In genomic region chr1:21391138-21391671, GRCm38 (mm10) we compare ENCODE assay signal across 30 mouse cellular contexts. TPM values are rescaled to one million over a fixed set of nuclear protein-coding genes. Genes with fewer than 3 reads are reported as not detected.
DNase-seq lines count a peak whose midpoint lies in the region; ATAC-seq and TF ChIP-seq lines count a peak whose summit lies in the region.
"Had no signal": no experiment of that assay in that cellular context is flagged by ENCODE, and none has a peak within 500 bp of the region (broad histone marks: within the 10 kb centered on the region; RNA-seq: fewer than 3 reads in every experiment).

No protein-coding gene starts in this region.

- 0 out of 2 replicates have a peak, but pooled peaks have one; percentile 62 for ATAC-seq in kidney, embryonic 15.5 days (replicated peaks; ENCODE audit: low FRiP score)
- ATAC-seq in lung, embryonic 14.5 days (ENCODE audit: insufficient read depth) = peak; percentile 68
- ATAC-seq in lung, postnatal 0 days = no peak
- ATAC-seq in stomach, embryonic 15.5 days (ENCODE audit: insufficient read depth, low FRiP score, low read depth) = 0 out of 2 replicates have a peak, but pooled peaks have one; percentile 56
- ATAC-seq: forebrain, embryonic 13.5 days; forebrain, embryonic 16.5 days; Patski had no signal

- no peaks in the 10 kb centered on the region for H3K9me3 ChIP-seq in heart, embryonic 10.5 days
- no peaks in the 10 kb centered on the region for H3K9me3 ChIP-seq in kidney, embryonic 15.5 days (replicated peaks)
- H3K9me3 ChIP-seq in lung, embryonic 14.5 days (ENCODE audit: low read depth, low read length) = no peaks in the 10 kb centered on the region
- H3K9me3 ChIP-seq in lung, postnatal 0 days (ENCODE audit: low read length) = no peaks in the 10 kb centered on the region
- no peaks in the 10 kb centered on the region for H3K9me3 ChIP-seq in stomach, embryonic 15.5 days
- H3K9me3 ChIP-seq: forebrain, embryonic 10.5 days; forebrain, embryonic 13.5 days; G1E; heart, embryonic 13.5 days had no signal

- no peak overlapping the region for H3K4me2 ChIP-seq in kidney, embryonic 15.5 days
- H3K4me2 ChIP-seq in lung, embryonic 14.5 days = no peak overlapping the region
- H3K4me2 ChIP-seq in lung, postnatal 0 days (replicated peaks; ENCODE audit: low read depth, low read length) = no peak overlapping the region
- H3K4me2 ChIP-seq in stomach, embryonic 15.5 days = no peak overlapping the region
- H3K4me2 ChIP-seq: forebrain, embryonic 13.5 days; heart, embryonic 13.5 days; hindbrain, embryonic 14.5 days had no signal

- H3K4me1 ChIP-seq in heart, embryonic 10.5 days = no peaks in the 10 kb centered on the region
- 0 out of 2 replicates have a peak, but pooled peaks cover 3% of the 10 kb centered on the region for H3K4me1 ChIP-seq in kidney, embryonic 15.5 days
- H3K4me1 ChIP-seq in lung, embryonic 14.5 days (ENCODE audit: insufficient read depth) = no peaks in the 10 kb centered on the region
- H3K4me1 ChIP-seq in lung, postnatal 0 days (ENCODE audit: insufficient read depth, low read depth, low read length) = no peaks in the 10 kb centered on the region
- no peaks in the 10 kb centered on the region for H3K4me1 ChIP-seq in stomach, embryonic 15.5 days
- H3K4me1 ChIP-seq: forebrain, embryonic 10.5 days; forebrain, embryonic 13.5 days; heart, embryonic 13.5 days had no signal

- TF ChIP-seq EP300 in lung, postnatal 0 days (IDR thresholded peaks at IDR 0.05) = no peak

- WGBS in heart, embryonic 10.5 days = 77% methylated on average over 6 of the region's 6 CpGs
- 38% methylated on average over 6 of the region's 6 CpGs for WGBS in kidney, embryonic 15.5 days
- 45% methylated on average over 6 of the region's 6 CpGs for WGBS in lung, embryonic 14.5 days
- WGBS in lung, postnatal 0 days = 59% methylated on average over 6 of the region's 6 CpGs
- 48% methylated on average over 6 of the region's 6 CpGs for WGBS in stomach, embryonic 15.5 days

- no peak overlapping the region for H3K27ac ChIP-seq in heart, embryonic 10.5 days
- no peak overlapping the region for H3K27ac ChIP-seq in kidney, embryonic 15.5 days
- no peak overlapping the region for H3K27ac ChIP-seq in lung, embryonic 14.5 days (ENCODE audit: low read depth)
- no peak overlapping the region for H3K27ac ChIP-seq in lung, postnatal 0 days (ENCODE audit: low read length)
- H3K27ac ChIP-seq in stomach, embryonic 15.5 days = no peak overlapping the region
- H3K27ac ChIP-seq: forebrain, embryonic 10.5 days; forebrain, embryonic 13.5 days; gastrocnemius, adult 2 months; heart, embryonic 13.5 days; hindbrain, embryonic 14.5 days had no signal

- H3K4me3 ChIP-seq in heart, embryonic 10.5 days = no peak overlapping the region
- no peak overlapping the region for H3K4me3 ChIP-seq in kidney, embryonic 15.5 days (replicated peaks)
- H3K4me3 ChIP-seq in lung, embryonic 14.5 days (ENCODE audit: low read depth, low read length) = no peak overlapping the region
- no peak overlapping the region for H3K4me3 ChIP-seq in lung, postnatal 0 days (ENCODE audit: low read depth, low read length)
- H3K4me3 ChIP-seq in stomach, embryonic 15.5 days (replicated peaks) = no peak overlapping the region
- H3K4me3 ChIP-seq: forebrain, embryonic 10.5 days; forebrain, embryonic 13.5 days; gastrocnemius, adult 2 months; heart, embryonic 13.5 days had no signal

- no peaks in the 10 kb centered on the region for H3K36me3 ChIP-seq in heart, embryonic 10.5 days
- H3K36me3 ChIP-seq in kidney, embryonic 15.5 days = no peaks in the 10 kb centered on the region
- H3K36me3 ChIP-seq in lung, embryonic 14.5 days (ENCODE audit: insufficient read depth) = no peaks in the 10 kb centered on the region
- no peaks in the 10 kb centered on the region for H3K36me3 ChIP-seq in lung, postnatal 0 days (ENCODE audit: insufficient read depth, low read length)
- H3K36me3 ChIP-seq in stomach, embryonic 15.5 days = no peaks in the 10 kb centered on the region
- H3K36me3 ChIP-seq: forebrain, embryonic 10.5 days; G1E; heart, embryonic 13.5 days had no signal

- no peak overlapping the region for H3K9ac ChIP-seq in kidney, embryonic 15.5 days
- H3K9ac ChIP-seq in lung, embryonic 14.5 days = no peak overlapping the region
- no peak overlapping the region for H3K9ac ChIP-seq in lung, postnatal 0 days (replicated peaks; ENCODE audit: low read depth)
- no peak overlapping the region for H3K9ac ChIP-seq in stomach, embryonic 15.5 days
- H3K9ac ChIP-seq: forebrain, embryonic 13.5 days; heart, embryonic 13.5 days; hindbrain, embryonic 14.5 days had no signal

- DNase-seq in heart, adult 11 months = peak; percentile 15
- no peak for DNase-seq in heart, embryonic 10.5 days (ENCODE audit: low spot score)
- no peak for DNase-seq in kidney, postnatal 36 days
- DNase-seq in lung, embryonic 14.5 days = peak; percentile 21
- DNase-seq in lung, postnatal 0 days (ENCODE audit: low spot score) = no peak
- DNase-seq in right cerebral cortex, postnatal 10 days (ENCODE audit: low spot score in 2 of 2) = no peak
- DNase-seq: adrenal gland, postnatal 10 days; adrenal gland, postnatal 36 days; cerebellum, adult 18-20 months; cerebellum, adult 9-10 months; cerebellum, postnatal 14 days; gastrocnemius, adult 2 months; gastrocnemius, postnatal 14 days; heart, adult 18-20 months; heart, postnatal 14 days; heart, postnatal 4 days had no signal

- no peak for TF ChIP-seq CTCF in lung, embryonic 14.5 days (IDR thresholded peaks at IDR 0.05; ENCODE audit: low read depth)
- no peak for TF ChIP-seq CTCF in lung, postnatal 0 days (IDR thresholded peaks at IDR 0.05)

- no peaks in the 10 kb centered on the region for H3K27me3 ChIP-seq in heart, embryonic 10.5 days (ENCODE audit: insufficient read depth, poor library complexity, severe bottlenecking)
- H3K27me3 ChIP-seq in kidney, embryonic 15.5 days = no peaks in the 10 kb centered on the region
- no peaks in the 10 kb centered on the region for H3K27me3 ChIP-seq in lung, embryonic 14.5 days (ENCODE audit: insufficient read depth, low read length)
- H3K27me3 ChIP-seq in lung, postnatal 0 days (replicated peaks; ENCODE audit: insufficient read depth, low read length) = no peaks in the 10 kb centered on the region
- no peaks in the 10 kb centered on the region for H3K27me3 ChIP-seq in stomach, embryonic 15.5 days (replicated peaks)
- H3K27me3 ChIP-seq: CH12.LX; forebrain, embryonic 13.5 days; heart, embryonic 13.5 days had no signal

RNA-seq across cellular contexts. Expression of gene Khdc1b, which starts 7.8 kb away (rescaled TPM):
- polyA plus RNA-seq in heart, embryonic 10.5 days (2016; fragmentation: Nextera tagmentation; extraction: Ambion mirVana) = 0.08 TPM in 1 of 2 replicates, not detected in the other
- not detected in 2 replicates for polyA plus RNA-seq in kidney, embryonic 15.5 days (2015; fragmentation: Nextera tagmentation; extraction: Ambion mirVana)
- 0.08 TPM in 2 replicates for polyA plus RNA-seq in lung, embryonic 14.5 days (2014; fragmentation: Nextera tagmentation; extraction: Ambion mirVana)
- polyA plus RNA-seq in lung, postnatal 0 days (2015; fragmentation: Nextera tagmentation; extraction: Ambion mirVana) = not detected in 2 replicates
- polyA plus RNA-seq in stomach, embryonic 15.5 days (2015; fragmentation: Nextera tagmentation; extraction: Ambion mirVana) = 0.05 and 0.14 TPM in 2 replicates
- polyA plus RNA-seq: embryonic facial prominence, embryonic 11.5 days; embryonic facial prominence, embryonic 14.5 days; forebrain, embryonic 10.5 days; forebrain, embryonic 16.5 days; G1E; heart, embryonic 13.5 days; Patski had no signal

RNA-seq across cellular contexts. Expression of gene Khdc1c, which starts 23.1 kb away (rescaled TPM):
- not detected in 2 replicates for polyA plus RNA-seq in heart, embryonic 10.5 days (2016; fragmentation: Nextera tagmentation; extraction: Ambion mirVana)
- not detected in 2 replicates for polyA plus RNA-seq in kidney, embryonic 15.5 days (2015; fragmentation: Nextera tagmentation; extraction: Ambion mirVana)
- not detected in 2 replicates for polyA plus RNA-seq in lung, embryonic 14.5 days (2014; fragmentation: Nextera tagmentation; extraction: Ambion mirVana)
- not detected in 2 replicates for polyA plus RNA-seq in lung, postnatal 0 days (2015; fragmentation: Nextera tagmentation; extraction: Ambion mirVana)
- not detected in 2 replicates for polyA plus RNA-seq in stomach, embryonic 15.5 days (2015; fragmentation: Nextera tagmentation; extraction: Ambion mirVana)
- polyA plus RNA-seq: embryonic facial prominence, embryonic 11.5 days; embryonic facial prominence, embryonic 14.5 days; forebrain, embryonic 10.5 days; forebrain, embryonic 13.5 days; forebrain, embryonic 16.5 days; G1E; heart, embryonic 13.5 days; heart, embryonic 16.5 days; hindbrain, embryonic 11.5 days; hindbrain, embryonic 14.5 days; Patski had no signal

RNA-seq across cellular contexts. Expression of gene Khdc1a, which starts 41.8 kb away (rescaled TPM):
- not detected in 2 replicates for polyA plus RNA-seq in heart, embryonic 10.5 days (2016; fragmentation: Nextera tagmentation; extraction: Ambion mirVana)
- not detected in 2 replicates for polyA plus RNA-seq in kidney, embryonic 15.5 days (2015; fragmentation: Nextera tagmentation; extraction: Ambion mirVana)
- polyA plus RNA-seq in lung, embryonic 14.5 days (2014; fragmentation: Nextera tagmentation; extraction: Ambion mirVana) = not detected in 2 replicates
- polyA plus RNA-seq in lung, postnatal 0 days (2015; fragmentation: Nextera tagmentation; extraction: Ambion mirVana) = not detected in 2 replicates
- polyA plus RNA-seq in stomach, embryonic 15.5 days (2015; fragmentation: Nextera tagmentation; extraction: Ambion mirVana) = not detected in 2 replicates
- polyA plus RNA-seq: embryonic facial prominence, embryonic 11.5 days; embryonic facial prominence, embryonic 14.5 days; forebrain, embryonic 10.5 days; forebrain, embryonic 13.5 days; forebrain, embryonic 16.5 days; G1E; hindbrain, embryonic 11.5 days; hindbrain, embryonic 14.5 days; Patski had no signal

Comparison
In these comparisons a context has a peak if more than half of its experiments do, and no peak if none do; other contexts are left out.
1. DNase-seq: peak in heart, adult 11 months (single experiment) and lung, embryonic 14.5 days (single experiment); none in heart, embryonic 10.5 days (single experiment), kidney, postnatal 36 days (0 of 2), lung, postnatal 0 days (single experiment) and right cerebral cortex, postnatal 10 days (0 of 2).